Mouse (Mus musculus) erythroblast, embryonic 14.5 days (primary cell): Measurements from ENCODE around the gene Tbca. TPM values are rescaled to one million over a fixed set of nuclear protein-coding genes. Genes with fewer than 3 reads are reported as not detected.

Experiments used
- H3K27me3 ChIP-seq: 2 replicates; pipeline ENCODE4 v1.6.1; 2012; ENCODE audit warnings: inconsistent platforms; ENCODE audit not compliant: control insufficient read depth
- H3K36me3 ChIP-seq: 2 replicates; pipeline ENCODE4 v1.6.1; 2012; ENCODE audit warnings: mild to moderate bottlenecking, inconsistent platforms; ENCODE audit not compliant: control insufficient read depth
- H3K4me1 ChIP-seq: 2 replicates; pipeline ENCODE4 v1.6.1; 2012; ENCODE audit warnings: inconsistent platforms; ENCODE audit not compliant: control insufficient read depth
- H3K4me3 ChIP-seq: replicated peaks from 2 replicates; pipeline ENCODE3; 2012; ENCODE audit warnings: moderate library complexity, mild to moderate bottlenecking, inconsistent platforms
- H3K9me3 ChIP-seq: 2 replicates; pipeline ENCODE4 v1.6.1; 2012; ENCODE audit warnings: low read length, inconsistent platforms, mixed read lengths; ENCODE audit not compliant: control insufficient read depth
- GATA1 ChIP-seq: IDR thresholded peaks from 2 replicates; pipeline ENCODE4 v1.6.1; 2012; ENCODE audit warnings: low read length, inconsistent platforms, mixed read lengths
- TAL1 ChIP-seq: IDR thresholded peaks from 3 replicates; pipeline ENCODE4 v1.6.1; 2012; ENCODE audit warnings: low read length, inconsistent platforms, mixed read lengths
- polyA plus RNA-seq: library from polyadenylated mRNA; stranded (reverse); fragments of >175 nt; gene quantifications from 2 replicates; pipeline ENCODE4 v1.2.3, GENCODE M21; 2012

Tbca gene
- polyA plus RNA-seq, 1 experiment = 1.5 TPM

DNA sequence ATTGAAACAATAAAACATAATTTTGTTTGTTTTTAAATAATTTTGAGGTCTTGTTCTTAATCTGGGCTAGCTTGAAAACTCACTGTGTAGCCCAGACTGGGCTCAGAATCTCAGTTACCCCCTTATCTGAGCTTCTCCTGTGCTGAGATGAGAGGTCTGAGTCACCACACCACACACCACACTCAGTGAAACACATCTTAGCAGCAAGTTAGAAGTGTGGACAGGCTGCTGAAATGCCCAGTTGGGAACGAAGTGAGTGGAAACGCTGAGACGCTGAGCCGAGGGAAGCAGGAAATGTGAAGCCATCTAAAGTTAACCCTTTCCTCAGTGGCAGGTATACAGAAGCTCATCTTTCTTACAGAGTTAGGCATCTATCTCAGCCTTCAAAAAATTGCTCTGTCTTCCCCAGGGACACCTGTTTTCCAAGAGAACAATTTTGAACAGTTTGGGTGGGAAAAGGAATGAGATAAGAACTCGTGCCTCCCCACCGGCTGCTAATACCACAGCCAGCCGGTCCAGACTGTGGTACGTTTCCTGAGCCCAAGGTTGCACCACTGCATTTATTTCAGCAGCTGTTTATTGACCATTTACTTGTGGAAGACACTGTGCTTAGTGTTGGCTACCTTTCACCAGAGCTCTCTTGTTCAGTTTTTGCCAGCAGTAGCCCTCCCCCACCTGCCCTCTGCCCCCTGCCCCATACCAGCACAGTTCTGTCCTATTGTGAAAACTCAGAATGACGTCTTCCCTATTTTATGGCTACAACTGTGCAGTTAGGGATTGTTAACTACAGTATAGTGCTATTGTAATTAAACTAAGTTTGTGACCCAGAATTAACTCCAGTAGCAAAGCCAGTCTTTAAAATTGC, 17.8 kb downstream of the Tbca start:
- Histone ChIP-seq H3K4me3 (no peak overlapping the region), H3K9me3 (no peaks in the 10 kb centered on the region), H3K4me1 (peaks cover 2% of the 10 kb centered on the region), H3K27me3 (no peaks in the 10 kb centered on the region), H3K36me3 (peaks cover 2% of the 10 kb centered on the region; the same call in 1 of the 2 replicates)
- no peak for TF ChIP-seq TAL1
- no peak for TF ChIP-seq GATA1

DNA sequence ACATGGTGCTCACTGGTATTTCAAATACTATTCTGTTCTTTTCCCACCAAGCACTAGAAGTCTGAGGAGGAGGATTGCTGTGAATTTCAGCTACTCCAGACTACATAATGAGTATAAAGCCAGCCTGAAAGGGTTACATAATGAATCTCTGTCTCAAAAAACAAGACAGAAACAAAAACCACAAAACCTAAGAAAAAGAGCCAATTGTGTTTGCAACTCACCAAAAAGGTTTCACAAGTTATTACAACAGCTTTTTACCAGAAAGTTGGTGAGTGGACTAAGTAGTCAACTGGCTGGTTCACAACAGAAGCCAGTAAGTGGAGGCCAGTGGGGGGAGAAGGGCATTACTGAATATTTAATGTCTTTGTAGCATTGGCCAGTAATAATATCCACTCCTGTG, 19.9 kb downstream of the Tbca start:
- TF ChIP-seq TAL1 (no peak), GATA1 (no peak)
- Histone ChIP-seq H3K36me3 (no peaks in the 10 kb centered on the region), H3K27me3 (no peaks in the 10 kb centered on the region), H3K9me3 (no peaks in the 10 kb centered on the region), H3K4me3 (no peak overlapping the region), H3K4me1 (peaks cover 6% of the 10 kb centered on the region)

DNA sequence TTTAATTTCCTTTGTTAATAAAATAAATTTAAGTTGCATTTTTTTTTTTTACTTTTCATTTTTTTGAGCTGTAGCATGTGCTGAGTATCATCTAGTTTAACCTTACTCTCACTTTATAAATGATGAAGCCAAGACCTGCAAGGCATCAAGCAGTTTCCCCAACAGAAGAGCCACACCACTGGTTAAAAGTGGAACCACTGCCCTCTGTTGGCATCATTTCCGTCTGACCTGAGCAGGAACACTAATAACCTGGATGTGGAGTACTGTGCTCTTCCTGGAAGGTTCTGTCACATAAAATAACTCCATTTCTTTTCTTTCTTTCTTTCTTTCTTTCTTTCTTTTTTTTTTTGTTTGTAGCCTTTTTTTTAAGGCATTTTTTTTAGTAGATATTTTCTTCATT, 21.0 kb downstream of the Tbca start:
- H3K27me3 ChIP-seq = no peaks in the 10 kb centered on the region
- TF ChIP-seq TAL1 (no peak), GATA1 (no peak)
- H3K4me1 ChIP-seq = peaks cover 6% of the 10 kb centered on the region

DNA sequence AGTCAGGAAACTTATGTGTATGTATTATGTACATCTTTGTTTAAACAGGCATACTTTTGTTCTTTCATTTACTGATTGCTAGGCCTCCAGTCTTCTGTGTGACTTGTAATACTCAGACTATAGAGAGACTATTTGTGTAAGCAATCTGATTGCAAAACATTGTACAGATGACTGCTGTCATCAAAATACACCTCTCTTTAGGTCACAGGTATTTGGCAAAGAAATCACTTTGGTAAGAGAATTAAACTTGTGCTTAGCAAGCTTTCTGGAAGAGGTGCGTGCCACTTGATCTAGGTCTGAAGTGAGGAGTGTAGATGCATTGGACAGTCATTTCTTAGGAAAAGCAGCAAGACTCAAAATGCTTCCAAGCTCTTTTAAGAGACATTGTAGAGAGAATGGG, 22.7 kb downstream of the Tbca start:
- no peak for TF ChIP-seq TAL1
- TF ChIP-seq GATA1 = no peak
- H3K4me3 ChIP-seq = no peak overlapping the region
- H3K4me1 ChIP-seq = peaks cover 4% of the 10 kb centered on the region

More for the DNA sequence above, 21.0 kb downstream of the Tbca start:
- H3K4me3 ChIP-seq = no peak overlapping the region
- no peaks in the 10 kb centered on the region for H3K9me3 ChIP-seq
- H3K36me3 ChIP-seq = no peaks in the 10 kb centered on the region

DNA sequence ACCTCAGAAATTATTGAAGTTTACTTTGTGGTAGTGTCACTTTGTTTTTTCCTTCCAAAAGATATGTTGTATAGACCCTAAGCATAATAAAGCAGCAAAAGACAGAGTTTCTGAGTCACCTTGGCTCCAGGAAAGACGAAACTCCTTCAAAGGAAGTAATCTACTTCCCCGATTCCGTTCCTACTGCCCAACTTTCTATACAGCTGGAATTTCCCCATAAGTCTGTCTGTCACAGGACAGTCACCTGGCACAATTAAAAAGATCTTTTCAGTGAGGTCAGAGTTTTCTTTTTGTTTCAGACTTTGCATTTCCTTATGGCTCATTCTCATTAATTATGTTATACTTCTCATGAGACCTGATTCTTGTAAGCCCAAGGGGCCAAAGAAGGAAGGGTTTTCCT, 25.1 kb downstream of the Tbca start:
- H3K9me3 ChIP-seq = no peaks in the 10 kb centered on the region
- peaks cover 4% of the 10 kb centered on the region for H3K4me1 ChIP-seq
- TF ChIP-seq TAL1 = no peak
- no peak for TF ChIP-seq GATA1
- no peak overlapping the region for H3K4me3 ChIP-seq
- no peaks in the 10 kb centered on the region for H3K27me3 ChIP-seq
- no peaks in the 10 kb centered on the region for H3K36me3 ChIP-seq

More for the DNA sequence above, 22.7 kb downstream of the Tbca start:
- Histone ChIP-seq H3K9me3 (no peaks in the 10 kb centered on the region), H3K36me3 (no peaks in the 10 kb centered on the region), H3K27me3 (no peaks in the 10 kb centered on the region)

DNA sequence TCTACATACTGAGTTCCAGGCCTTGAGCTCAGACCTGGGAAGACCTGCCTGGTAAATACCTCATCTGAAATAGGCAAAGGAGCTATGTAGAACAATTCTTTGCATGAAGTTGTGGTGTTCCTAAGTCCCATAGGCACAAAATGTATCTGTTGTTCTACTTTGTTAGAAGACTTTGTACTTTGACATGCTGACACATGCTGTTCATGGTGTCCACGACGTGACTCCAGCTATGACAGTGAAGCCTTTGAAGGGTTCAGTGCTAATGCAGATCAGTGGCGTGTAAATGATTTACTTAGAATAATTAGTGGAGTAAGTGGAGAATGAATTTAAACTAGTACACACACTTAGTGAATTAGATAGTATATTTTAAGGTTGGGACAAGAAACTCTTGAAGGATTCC, 31.8 kb downstream of the Tbca start:
- H3K27me3 ChIP-seq = no peaks in the 10 kb centered on the region
- TF ChIP-seq GATA1 (no peak), TAL1 (no peak)
- no peak overlapping the region for H3K4me3 ChIP-seq
- no peaks in the 10 kb centered on the region; the same call in 1 of the 2 replicates for H3K4me1 ChIP-seq
- H3K36me3 ChIP-seq = peaks cover 9% of the 10 kb centered on the region
- H3K9me3 ChIP-seq = no peaks in the 10 kb centered on the region

DNA sequence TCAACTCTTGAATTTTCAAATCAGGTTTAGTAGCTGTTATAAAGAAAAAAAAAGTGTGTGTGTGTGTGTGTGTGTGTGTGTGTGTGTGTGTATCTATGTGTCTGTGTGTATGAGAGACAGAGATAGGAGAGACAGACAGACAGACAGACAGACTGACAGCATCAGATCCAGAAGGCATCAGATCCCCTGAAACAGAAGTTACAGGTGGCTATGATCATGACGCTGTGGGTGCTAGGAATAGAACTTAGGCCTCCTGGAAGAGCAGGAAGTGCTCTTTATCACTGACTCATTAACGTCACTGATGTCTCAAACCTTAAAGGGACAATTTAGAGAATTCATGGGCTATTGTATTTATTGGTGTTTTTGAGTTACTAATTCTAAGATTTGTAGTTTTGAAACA, 32.2 kb downstream of the Tbca start:
- Histone ChIP-seq H3K27me3 (no peaks in the 10 kb centered on the region), H3K9me3 (no peaks in the 10 kb centered on the region), H3K4me1 (no peaks in the 10 kb centered on the region; the same call in 1 of the 2 replicates), H3K4me3 (no peak overlapping the region), H3K36me3 (peaks cover 9% of the 10 kb centered on the region)
- TF ChIP-seq GATA1 = no peak
- TF ChIP-seq TAL1 = no peak

DNA sequence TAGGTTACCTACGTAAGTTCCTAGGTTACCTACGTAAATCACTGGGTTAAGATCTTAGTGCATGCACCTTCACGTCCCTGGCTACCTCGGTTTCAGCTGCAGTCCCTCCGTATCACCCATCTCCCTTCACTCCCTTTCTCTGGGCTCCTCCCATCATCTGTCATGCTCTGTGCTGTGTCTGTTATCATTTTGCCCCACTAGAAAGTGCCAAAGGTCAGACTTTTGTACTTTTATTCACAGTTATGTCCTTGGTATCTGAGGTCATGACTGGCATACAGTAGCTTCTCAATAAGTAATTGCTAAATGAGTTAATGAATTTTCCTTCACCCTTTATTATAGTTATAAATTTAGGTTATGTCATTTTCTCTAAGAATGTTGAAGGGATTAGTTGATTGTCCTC, 37.7 kb downstream of the Tbca start:
- no peaks in the 10 kb centered on the region for H3K27me3 ChIP-seq
- H3K4me3 ChIP-seq = no peak overlapping the region
- peaks cover 2% of the 10 kb centered on the region for H3K4me1 ChIP-seq
- H3K9me3 ChIP-seq = no peaks in the 10 kb centered on the region
- H3K36me3 ChIP-seq = peaks cover 9% of the 10 kb centered on the region
- TF ChIP-seq TAL1 = no peak
- TF ChIP-seq GATA1 = no peak

DNA sequence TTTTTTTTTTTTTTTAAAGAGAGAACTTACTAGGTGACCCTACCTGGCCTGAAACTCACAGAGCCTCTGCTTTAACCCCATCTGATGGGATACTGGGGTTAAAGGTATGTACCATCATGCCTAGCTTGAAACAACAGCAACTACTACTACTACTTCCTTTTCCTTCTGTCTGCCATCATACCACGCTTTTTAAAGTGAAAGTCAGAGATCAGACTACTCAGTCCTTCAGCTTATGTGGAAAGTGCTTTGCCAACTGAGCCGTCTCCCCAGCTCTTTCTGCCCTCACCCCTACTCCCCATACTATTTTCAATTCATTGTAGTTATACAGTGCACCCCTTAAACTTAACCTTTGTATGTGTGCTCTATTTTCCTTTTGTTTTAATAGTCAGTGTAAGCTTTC, 38.3 kb downstream of the Tbca start:
- Histone ChIP-seq H3K27me3 (no peaks in the 10 kb centered on the region), H3K9me3 (no peaks in the 10 kb centered on the region), H3K36me3 (peaks cover 13% of the 10 kb centered on the region), H3K4me3 (no peak overlapping the region), H3K4me1 (peaks cover 2% of the 10 kb centered on the region)
- TF ChIP-seq TAL1 = no peak
- TF ChIP-seq GATA1 = no peak

DNA sequence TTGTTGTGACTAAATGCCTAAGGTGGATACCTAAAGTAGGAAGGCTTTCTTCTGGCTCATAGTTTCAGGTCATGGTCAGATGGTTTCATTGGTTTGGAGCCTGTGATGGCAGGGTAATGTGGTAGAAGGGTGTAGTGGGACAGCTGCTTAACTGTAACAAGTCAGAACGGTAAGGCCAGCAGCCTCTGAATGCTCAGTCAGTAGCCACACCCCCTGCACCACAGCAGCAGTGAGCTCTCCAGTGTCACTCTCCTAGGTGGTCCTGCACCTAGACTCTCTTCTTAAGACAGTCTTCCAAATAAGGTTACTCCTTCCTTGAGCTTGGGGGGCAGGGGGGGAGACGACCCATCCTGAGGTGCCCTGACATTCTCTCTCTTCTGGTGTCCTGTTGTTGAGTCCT, 39.1 kb downstream of the Tbca start:
- Histone ChIP-seq H3K4me1 (peaks cover 2% of the 10 kb centered on the region), H3K36me3 (peaks cover 19% of the 10 kb centered on the region), H3K9me3 (no peaks in the 10 kb centered on the region), H3K4me3 (no peak overlapping the region), H3K27me3 (no peaks in the 10 kb centered on the region)
- TF ChIP-seq TAL1 (no peak), GATA1 (no peak)
